Mouse (Mus musculus): Measurements from ENCODE around the gene Carhsp1. TPM values are rescaled to one million over a fixed set of nuclear protein-coding genes. Genes with fewer than 3 reads are reported as not detected.

The Carhsp1 gene
- polyA plus RNA-seq, 1 experiment from 2014 or later: 89.4 TPM

DNA sequence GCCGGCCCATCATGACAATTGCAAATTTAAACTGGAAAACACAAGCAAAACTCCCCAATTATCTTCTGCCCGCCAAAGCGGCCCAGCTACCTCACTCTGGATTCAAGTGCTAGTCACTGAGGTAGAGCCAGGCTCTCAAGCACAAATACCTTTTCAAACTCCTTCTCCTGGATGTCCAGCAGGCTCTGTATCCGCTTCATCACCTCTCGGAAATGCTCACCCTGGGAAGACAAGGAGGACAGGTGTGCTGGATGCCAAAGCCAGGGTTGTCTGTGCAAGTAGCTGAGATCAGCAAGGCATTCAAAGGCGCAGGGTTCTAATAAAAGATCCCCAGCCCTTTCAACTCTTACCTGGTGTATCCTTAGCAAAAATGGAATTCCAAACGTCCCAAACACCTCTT is 19.3 kb upstream of the Carhsp1 start:
- Histone ChIP-seq H3K9ac (ENCODE audit: low read depth, low read length) (no peak overlapping the region), H3K4me1 (ENCODE audit: control insufficient read depth, insufficient read depth, low read length) (peaks cover 16% of the 10 kb centered on the region), H3K27me3 (replicated peaks; ENCODE audit: control insufficient read depth, insufficient read depth, low read length) (no peaks in the 10 kb centered on the region), H3K36me3 (ENCODE audit: control insufficient read depth, insufficient read depth, low read length) (peaks cover 32% of the 10 kb centered on the region), H3K9me3 (ENCODE audit: control insufficient read depth, low read length) (no peaks in the 10 kb centered on the region), H3K4me3 (ENCODE audit: low read length) (no peak overlapping the region), H3K27ac (ENCODE audit: low read length) (no peak overlapping the region), H3K4me2 (ENCODE audit: low read depth, low read length) (no peak overlapping the region)
- no peak for ATAC-seq
- 88% methylated on average over 7 of the region's 7 CpGs for WGBS

DNA sequence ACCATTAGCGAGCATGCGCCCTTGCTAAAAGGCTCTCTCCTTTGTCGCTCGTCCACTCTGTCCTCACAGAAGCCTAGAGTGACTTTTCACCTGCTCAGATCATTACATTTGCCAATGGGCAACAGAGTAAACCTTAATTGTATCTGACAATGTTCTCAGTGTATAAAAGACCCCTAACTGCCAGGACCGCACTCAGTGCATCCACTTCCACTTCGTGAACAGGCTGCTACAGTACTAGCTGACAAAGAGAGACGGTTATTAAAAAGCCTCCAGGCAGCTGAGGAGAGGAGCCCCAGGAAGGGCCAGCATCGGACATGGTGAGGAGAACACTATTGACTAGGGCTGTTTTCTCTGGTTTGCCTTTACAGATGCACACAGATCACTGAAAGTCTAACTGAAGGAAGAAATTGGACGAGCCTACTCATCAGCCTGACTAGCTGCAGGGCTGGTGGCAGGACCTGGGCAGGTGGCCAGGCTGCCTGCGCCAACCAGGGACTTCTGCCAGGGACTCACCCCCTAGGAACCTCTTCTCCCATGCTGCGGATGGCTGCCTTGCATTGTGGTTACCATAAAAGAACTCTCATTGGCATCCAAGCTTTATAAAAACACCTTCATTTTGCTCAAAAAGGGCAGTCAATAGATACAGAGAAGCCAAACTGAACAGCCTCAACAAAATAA is 18.2 kb upstream of the Carhsp1 start:
- no peak overlapping the region for H3K9ac ChIP-seq (ENCODE audit: low read depth, low read length)
- no peaks in the 10 kb centered on the region for H3K27me3 ChIP-seq (replicated peaks; ENCODE audit: control insufficient read depth, insufficient read depth, low read length)
- 88% methylated on average over 11 of the region's 11 CpGs for WGBS
- peaks cover 16% of the 10 kb centered on the region for H3K4me1 ChIP-seq (ENCODE audit: control insufficient read depth, insufficient read depth, low read length)
- ATAC-seq: no peak
- H3K4me2 ChIP-seq (ENCODE audit: low read depth, low read length): no peak overlapping the region
- no peaks in the 10 kb centered on the region for H3K9me3 ChIP-seq (ENCODE audit: control insufficient read depth, low read length)
- no peak overlapping the region for H3K27ac ChIP-seq (ENCODE audit: low read length)
- peaks cover 26% of the 10 kb centered on the region for H3K36me3 ChIP-seq (ENCODE audit: control insufficient read depth, insufficient read depth, low read length)
- no peak overlapping the region for H3K4me3 ChIP-seq (ENCODE audit: low read length)

DNA sequence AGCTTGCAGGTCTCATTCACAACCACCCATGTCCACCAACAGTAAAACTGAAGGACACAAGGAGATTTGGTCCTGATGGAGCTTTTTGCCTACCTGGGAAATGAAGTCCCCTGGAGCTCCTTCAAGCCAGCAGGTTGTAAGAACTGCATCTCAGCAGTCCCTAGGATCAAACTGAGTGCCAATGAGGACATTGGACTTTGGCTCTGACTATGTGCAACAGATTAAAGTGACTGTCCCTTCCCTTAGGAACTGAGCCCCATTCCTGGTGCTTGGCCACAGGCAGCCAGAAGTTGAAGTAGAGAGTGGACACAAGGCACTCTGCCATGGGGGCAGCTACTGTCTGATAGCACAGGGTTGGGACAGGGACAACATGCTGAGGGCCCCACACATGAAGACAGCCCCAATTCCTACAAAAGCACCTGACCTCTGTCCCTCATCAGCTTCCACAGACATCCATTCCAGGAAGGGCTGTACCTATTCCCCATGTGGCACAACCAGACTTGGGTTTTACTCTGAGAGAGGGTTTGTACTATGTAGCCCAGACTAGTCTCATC is 15.7 kb upstream of the Carhsp1 start:
- no peak overlapping the region for H3K4me3 ChIP-seq (ENCODE audit: low read length)
- no peak overlapping the region for H3K9ac ChIP-seq (ENCODE audit: low read depth, low read length)
- peak overlapping the region; percentile 11 for H3K27ac ChIP-seq (ENCODE audit: low read length)
- peaks cover 16% of the 10 kb centered on the region for H3K4me1 ChIP-seq (ENCODE audit: control insufficient read depth, insufficient read depth, low read length)
- H3K4me2 ChIP-seq (ENCODE audit: low read depth, low read length): no peak overlapping the region
- H3K36me3 ChIP-seq (ENCODE audit: control insufficient read depth, insufficient read depth, low read length): peaks cover 17% of the 10 kb centered on the region
- no peaks in the 10 kb centered on the region for H3K9me3 ChIP-seq (ENCODE audit: control insufficient read depth, low read length)
- peak; percentile 51; the same call in 1 of the 2 replicates for ATAC-seq
- no peaks in the 10 kb centered on the region for H3K27me3 ChIP-seq (replicated peaks; ENCODE audit: control insufficient read depth, insufficient read depth, low read length)

DNA sequence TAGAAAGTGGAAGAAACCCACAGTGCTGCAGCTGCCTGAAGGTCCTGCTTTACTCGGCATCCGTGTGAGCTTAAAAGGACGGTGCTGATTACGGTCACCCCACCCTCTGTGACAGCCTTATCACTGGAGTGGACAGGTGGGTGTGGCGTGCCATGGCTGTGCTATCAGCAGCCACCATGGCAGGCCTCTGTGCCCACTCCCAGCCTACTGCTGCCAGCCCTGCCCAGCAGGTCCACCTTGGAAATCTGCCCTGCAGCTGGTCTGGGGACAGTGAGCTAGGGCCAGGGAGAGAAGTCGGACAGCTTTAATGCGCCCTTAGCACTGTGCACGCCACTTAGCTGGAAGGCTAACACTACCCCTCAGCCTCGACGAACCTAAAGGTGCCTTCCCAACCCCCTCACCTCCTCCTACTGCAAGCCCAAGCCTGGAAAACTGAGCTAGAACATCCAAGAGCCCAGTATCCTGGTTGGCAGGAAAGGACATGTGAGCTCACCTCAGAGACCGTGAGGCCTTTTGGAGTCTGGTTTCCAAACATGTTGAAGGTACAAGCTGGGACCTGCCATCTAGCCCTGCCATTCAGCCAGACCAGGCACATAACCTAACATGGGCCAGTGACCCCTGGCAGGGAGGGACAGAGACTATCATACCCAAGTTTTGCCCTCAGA is 15.0 kb upstream of the Carhsp1 start:
- WGBS: 63% methylated on average over 11 of the region's 11 CpGs
- H3K4me3 ChIP-seq (ENCODE audit: low read length): no peak overlapping the region
- peak; percentile 84 for ATAC-seq
- H3K4me1 ChIP-seq (ENCODE audit: control insufficient read depth, insufficient read depth, low read length): peaks cover 16% of the 10 kb centered on the region
- no peak overlapping the region for H3K4me2 ChIP-seq (ENCODE audit: low read depth, low read length)
- no peaks in the 10 kb centered on the region for H3K27me3 ChIP-seq (replicated peaks; ENCODE audit: control insufficient read depth, insufficient read depth, low read length)
- peaks cover 12% of the 10 kb centered on the region; the same call in 1 of the 2 replicates for H3K36me3 ChIP-seq (ENCODE audit: control insufficient read depth, insufficient read depth, low read length)
- no peaks in the 10 kb centered on the region for H3K9me3 ChIP-seq (ENCODE audit: control insufficient read depth, low read length)
- H3K9ac ChIP-seq (ENCODE audit: low read depth, low read length): no peak overlapping the region; the same call in 1 of the 2 replicates
- peak overlapping the region; percentile 11 for H3K27ac ChIP-seq (ENCODE audit: low read length)

DNA sequence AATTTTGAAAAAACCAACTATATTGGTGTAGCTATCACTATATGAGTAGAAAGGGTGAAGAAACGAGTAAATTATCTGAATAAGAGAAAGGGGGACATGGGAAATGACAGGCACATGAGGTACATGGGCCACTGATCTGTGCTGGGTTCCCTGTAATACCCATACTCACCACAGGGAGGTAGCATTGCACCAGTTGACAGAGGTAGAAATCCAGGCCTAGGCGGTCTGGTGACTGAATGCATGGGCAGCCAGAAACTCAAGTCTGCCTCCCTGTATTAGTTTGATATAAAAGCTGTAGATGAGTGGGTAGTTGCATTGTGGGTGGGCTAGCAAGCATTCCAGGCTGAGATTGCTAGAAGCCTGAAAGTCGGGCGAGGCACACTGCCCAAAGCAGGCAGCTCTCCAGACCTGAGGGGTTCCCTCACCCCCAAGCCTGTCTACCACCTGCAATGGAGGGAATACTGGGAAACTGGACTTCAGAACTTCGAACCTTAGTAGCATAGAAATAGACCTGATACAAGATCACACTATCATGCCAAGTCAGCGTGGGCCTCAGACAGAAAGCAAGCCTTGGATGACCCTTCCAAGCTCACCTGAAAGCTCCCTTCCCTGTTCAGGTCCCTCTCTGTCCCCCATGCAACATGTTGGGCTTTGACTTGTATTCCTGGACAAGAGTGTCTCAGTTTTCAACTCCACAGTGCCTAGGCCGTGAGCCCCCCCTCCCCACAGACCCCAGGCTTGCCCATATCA is 14.3 kb upstream of the Carhsp1 start:
- Histone ChIP-seq H3K36me3 (ENCODE audit: control insufficient read depth, insufficient read depth, low read length) (peaks cover 10% of the 10 kb centered on the region; the same call in 1 of the 2 replicates), H3K4me3 (ENCODE audit: low read length) (no peak overlapping the region), H3K4me2 (ENCODE audit: low read depth, low read length) (no peak overlapping the region), H3K27ac (ENCODE audit: low read length) (peak overlapping the region; percentile 11; the same call in 1 of the 2 replicates), H3K9me3 (ENCODE audit: control insufficient read depth, low read length) (no peaks in the 10 kb centered on the region), H3K4me1 (ENCODE audit: control insufficient read depth, insufficient read depth, low read length) (peaks cover 16% of the 10 kb centered on the region), H3K27me3 (replicated peaks; ENCODE audit: control insufficient read depth, insufficient read depth, low read length) (no peaks in the 10 kb centered on the region), H3K9ac (ENCODE audit: low read depth, low read length) (no peak overlapping the region; the same call in 1 of the 2 replicates)
- ATAC-seq: peak; percentile 38
- 54% methylated on average over 7 of the region's 7 CpGs for WGBS

DNA sequence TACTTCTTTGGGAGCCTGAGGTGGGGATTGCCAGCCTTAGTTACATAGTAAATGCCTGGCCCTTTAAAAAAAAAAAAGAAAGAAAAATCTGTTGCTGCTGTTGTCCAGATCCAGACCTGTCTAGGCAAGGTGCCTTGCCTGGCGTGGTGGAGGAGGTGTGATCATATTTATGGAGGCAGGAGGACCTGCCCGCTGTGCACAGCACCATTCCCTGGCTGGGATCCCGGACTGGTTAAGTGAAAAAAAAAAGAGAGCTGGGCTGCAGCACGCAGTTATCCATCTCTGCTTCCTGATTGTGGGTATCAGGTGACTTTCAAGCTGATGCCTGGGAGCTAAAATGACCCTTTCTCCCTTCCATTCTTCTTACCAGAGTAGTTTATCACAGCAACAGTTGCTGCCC is 13.1 kb upstream of the Carhsp1 start:
- no peak for ATAC-seq
- H3K4me3 ChIP-seq (ENCODE audit: low read length): no peak overlapping the region

DNA sequence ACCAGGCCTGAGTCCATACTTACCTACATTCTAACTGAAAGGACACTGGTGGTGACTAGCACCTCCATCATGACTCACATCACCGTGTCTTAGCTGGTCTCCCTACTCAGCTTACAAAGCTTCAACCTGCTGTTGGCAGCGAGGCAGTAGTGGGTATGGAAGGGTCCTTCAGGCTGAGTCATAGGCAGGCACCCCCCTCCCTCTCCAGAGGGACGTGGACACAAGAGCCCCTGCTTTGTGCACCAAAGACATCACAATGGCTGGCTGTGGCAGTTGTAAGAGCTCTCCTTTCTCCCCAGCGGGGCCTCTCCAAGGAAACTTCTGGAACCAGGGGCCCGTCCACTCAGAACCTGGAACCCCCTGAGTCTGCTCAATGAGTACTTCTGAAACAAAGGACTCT is 8.5 kb upstream of the Carhsp1 start, which contains the start of gene Gm5767:
Gene Gm5767 (plus strand): TSS at position 301 of the 400 bp plus-strand sequence.
- H3K36me3 ChIP-seq (ENCODE audit: control insufficient read depth, insufficient read depth, low read length): no peaks in the 10 kb centered on the region; the same call in 1 of the 2 replicates
- no peak for ATAC-seq
- no peaks in the 10 kb centered on the region for H3K4me1 ChIP-seq (ENCODE audit: control insufficient read depth, insufficient read depth, low read length)
- no peak within 1 kb of the TSS for H3K9ac ChIP-seq (ENCODE audit: low read depth, low read length)
- H3K27me3 ChIP-seq (replicated peaks; ENCODE audit: control insufficient read depth, insufficient read depth, low read length): no peaks in the 10 kb centered on the region
- H3K27ac ChIP-seq (ENCODE audit: low read length): no peak within 1 kb of the TSS
- no peak within 1 kb of the TSS for H3K4me3 ChIP-seq (ENCODE audit: low read length)
- H3K9me3 ChIP-seq (ENCODE audit: control insufficient read depth, low read length): no peaks in the 10 kb centered on the region
- 84% methylated on average over 5 of the region's 5 CpGs for WGBS
- no peak within 1 kb of the TSS for H3K4me2 ChIP-seq (ENCODE audit: low read depth, low read length)

More for the DNA sequence above, 13.1 kb upstream of the Carhsp1 start:
- Histone ChIP-seq H3K9ac (ENCODE audit: low read depth, low read length) (no peak overlapping the region), H3K27ac (ENCODE audit: low read length) (no peak overlapping the region), H3K4me2 (ENCODE audit: low read depth, low read length) (no peak overlapping the region), H3K36me3 (ENCODE audit: control insufficient read depth, insufficient read depth, low read length) (peaks cover under 1% of the 10 kb centered on the region; the same call in 1 of the 2 replicates), H3K27me3 (replicated peaks; ENCODE audit: control insufficient read depth, insufficient read depth, low read length) (no peaks in the 10 kb centered on the region), H3K9me3 (ENCODE audit: control insufficient read depth, low read length) (no peaks in the 10 kb centered on the region), H3K4me1 (ENCODE audit: control insufficient read depth, insufficient read depth, low read length) (peaks cover 16% of the 10 kb centered on the region)
- WGBS: 56% methylated on average over 4 of the region's 4 CpGs

DNA sequence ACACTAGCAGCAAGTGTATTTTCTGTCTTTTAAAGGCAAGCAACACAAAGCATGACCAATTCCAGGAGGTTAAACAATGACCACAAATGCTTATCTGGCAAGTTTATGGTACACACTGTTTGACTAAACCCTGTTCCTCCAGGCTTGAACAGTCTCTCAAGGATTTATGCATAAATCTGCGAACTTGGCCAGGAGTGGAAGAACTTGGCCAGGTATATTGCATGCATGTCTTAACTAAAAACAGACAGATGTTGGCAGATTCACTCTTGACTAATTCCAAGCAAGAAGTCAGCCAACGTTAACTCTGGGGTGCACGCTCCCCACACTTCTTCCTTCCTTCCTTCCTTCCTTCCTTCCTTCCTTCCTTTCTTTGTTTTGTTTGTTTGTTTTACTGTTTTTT is 7.8 kb upstream of the Carhsp1 start:
- no peak overlapping the region for H3K4me3 ChIP-seq (ENCODE audit: low read length)
- H3K4me1 ChIP-seq (ENCODE audit: control insufficient read depth, insufficient read depth, low read length): no peaks in the 10 kb centered on the region
- no peaks in the 10 kb centered on the region for H3K27me3 ChIP-seq (replicated peaks; ENCODE audit: control insufficient read depth, insufficient read depth, low read length)
- no peaks in the 10 kb centered on the region; the same call in 1 of the 2 replicates for H3K36me3 ChIP-seq (ENCODE audit: control insufficient read depth, insufficient read depth, low read length)
- ATAC-seq: no peak
- no peaks in the 10 kb centered on the region for H3K9me3 ChIP-seq (ENCODE audit: control insufficient read depth, low read length)
- H3K9ac ChIP-seq (ENCODE audit: low read depth, low read length): no peak overlapping the region
- 63% methylated on average over 3 of the region's 3 CpGs for WGBS
- H3K27ac ChIP-seq (ENCODE audit: low read length): no peak overlapping the region
- no peak overlapping the region for H3K4me2 ChIP-seq (ENCODE audit: low read depth, low read length)

DNA sequence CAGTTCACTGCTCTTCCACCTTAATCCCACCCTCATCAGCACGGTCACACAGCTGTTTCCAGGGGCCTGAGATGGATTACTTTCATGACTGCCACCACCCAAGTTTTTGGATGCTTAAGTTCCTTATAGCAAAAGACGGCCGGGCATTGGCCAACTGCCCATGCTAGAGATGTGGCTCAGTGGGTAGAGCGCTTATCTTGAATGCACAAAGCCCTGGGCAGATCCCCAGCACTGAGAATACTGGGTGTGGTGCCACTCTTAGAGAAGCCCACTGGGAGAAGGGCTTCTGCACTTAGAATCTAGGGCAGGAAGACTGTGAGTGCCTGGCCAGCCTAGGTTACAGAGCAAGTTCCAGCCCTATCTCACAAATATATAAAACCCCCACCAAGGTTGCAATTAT is 6.7 kb upstream of the Carhsp1 start:
- no peaks in the 10 kb centered on the region for H3K36me3 ChIP-seq (ENCODE audit: control insufficient read depth, insufficient read depth, low read length)
- ATAC-seq: no peak
- no peak overlapping the region for H3K4me2 ChIP-seq (ENCODE audit: low read depth, low read length)
- no peak overlapping the region for H3K4me3 ChIP-seq (ENCODE audit: low read length)
- H3K27ac ChIP-seq (ENCODE audit: low read length): no peak overlapping the region
- no peaks in the 10 kb centered on the region for H3K4me1 ChIP-seq (ENCODE audit: control insufficient read depth, insufficient read depth, low read length)
- no peaks in the 10 kb centered on the region for H3K9me3 ChIP-seq (ENCODE audit: control insufficient read depth, low read length)
- H3K9ac ChIP-seq (ENCODE audit: low read depth, low read length): no peak overlapping the region
- WGBS: 80% methylated on average over 4 of the region's 4 CpGs
- no peaks in the 10 kb centered on the region for H3K27me3 ChIP-seq (replicated peaks; ENCODE audit: control insufficient read depth, insufficient read depth, low read length)
